Mouse (Mus musculus): ENCODE measurements around the gene Fxyd3.

DNA sequence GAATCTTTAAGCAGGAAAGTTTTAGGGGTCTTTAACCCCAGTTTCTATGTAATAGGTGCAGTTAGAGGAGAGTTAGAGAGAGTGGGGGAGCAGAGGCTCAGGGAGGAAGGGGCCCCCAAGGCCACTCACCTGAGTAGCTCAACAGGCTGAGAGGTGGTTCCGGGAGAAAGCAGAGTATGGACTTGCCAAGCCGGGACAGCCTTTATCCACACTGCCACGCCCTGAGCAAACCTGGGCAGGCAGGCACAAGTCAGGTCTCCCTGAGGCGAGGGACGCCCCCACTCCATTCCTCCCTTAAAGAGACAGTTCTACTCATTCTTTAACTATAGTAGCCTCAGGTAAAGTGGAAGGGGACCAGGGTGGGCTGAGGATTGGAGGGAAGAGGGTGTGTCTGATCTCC, at the start of gene Fxyd3:
- no peak for TF ChIP-seq CTCF (IDR thresholded peaks at IDR 0.05; ENCODE audit: low read depth, low read length)
- no peak for TF ChIP-seq POLR2A (IDR thresholded peaks at IDR 0.05; ENCODE audit: borderline replicate concordance, low read depth, low read length)

Measured in bone marrow macrophage, adult 2 months (primary cell).